Mouse (Mus musculus): Measurements from ENCODE around the gene Ttc12.

DNA sequence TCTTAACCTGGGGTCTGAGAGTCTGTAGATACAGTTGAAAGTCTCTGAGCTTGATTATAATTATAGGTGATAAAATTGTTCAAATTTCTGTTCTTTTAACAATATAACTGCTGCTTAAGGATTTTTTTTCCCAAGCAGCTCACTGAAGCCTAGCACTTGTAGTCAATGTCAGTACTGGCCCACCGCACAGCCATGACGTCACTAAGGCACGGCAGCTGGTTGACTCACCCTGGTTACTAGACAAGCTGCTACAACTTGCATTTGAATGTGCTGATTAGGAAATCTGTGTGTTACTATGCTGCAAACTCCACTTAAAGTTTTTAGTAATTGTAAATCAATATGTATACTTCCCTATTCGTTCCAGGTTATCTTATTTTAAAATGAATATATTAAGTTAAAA lies 4.6 kb upstream of the Ttc12 start:
- TF ChIP-seq CTCF (IDR thresholded peaks at IDR 0.05; ENCODE audit: low read depth, low read length): no peak
- TF ChIP-seq POLR2A (IDR thresholded peaks at IDR 0.05; ENCODE audit: borderline replicate concordance, low read depth, low read length): no peak

Data from bone marrow macrophage, adult 2 months (primary cell).